Mouse (Mus musculus) cerebellum, adult 2 months (tissue): ENCODE data around the gene Krt33a. TPM values are rescaled to one million over a fixed set of nuclear protein-coding genes. Genes with fewer than 3 reads are reported as not detected.
A peak's percentile ranks its signal among the peaks of the same experiment; 100 is the strongest.

Source experiments
- DNase-seq, 2 experiments: peaks; one replicate each; pipeline ENCODE4 v3.0.0; 2021
- H3K27ac ChIP-seq: fragments of 200-500 bp; 2 replicates; pipeline ENCODE4 v1.5.1; 2012; ENCODE audit warnings: low read length, control low read depth, inconsistent platforms; ENCODE audit not compliant: insufficient read depth
- H3K27me3 ChIP-seq: fragments of 200-500 bp; 2 replicates; pipeline ENCODE4 v1.6.1; 2012; ENCODE audit warnings: inconsistent platforms, mild to moderate bottlenecking, low read length, moderate library complexity; ENCODE audit not compliant: control insufficient read depth, insufficient read depth
- H3K4me1 ChIP-seq: fragments of 200-500 bp; 2 replicates; pipeline ENCODE4 v1.6.1; 2011; ENCODE audit warnings: low read length; ENCODE audit not compliant: control insufficient read depth, insufficient read depth
- H3K4me3 ChIP-seq: fragments of 200-500 bp; replicated peaks from 2 replicates; pipeline ENCODE3; 2011; ENCODE audit warnings: mild to moderate bottlenecking, low read depth, low read length, control low read depth; ENCODE audit not compliant: insufficient read depth
- CTCF ChIP-seq: fragments of 200-500 bp; IDR thresholded peaks from 2 replicates; pipeline ENCODE4 v1.5.1; 2011; ENCODE audit warnings: low read depth, mild to moderate bottlenecking, control low read depth, low read length, moderate library complexity, borderline replicate concordance; ENCODE audit not compliant: insufficient read depth
- POLR2A ChIP-seq: fragments of 200-500 bp; IDR thresholded peaks from 2 replicates; pipeline ENCODE4 v1.6.1; 2011; ENCODE audit warnings: low read length, control low read depth, borderline replicate concordance; ENCODE audit not compliant: insufficient read depth
- WGBS: fragments of 180-500 bp; shearing (Covaris S2); methylation state at CpG from one replicate; pipeline ENCODE4 v1.1.7; 2018; 5-methylcytosine and 5-hydroxymethylcytosine counted together
- polyA plus RNA-seq: library from polyadenylated mRNA; depleted of rRNA; stranded (reverse); fragments of >200 nt; gene quantifications from 2 replicates; pipeline ENCODE4 v1.2.3, GENCODE M21; 2012

The Krt33a gene
- polyA plus RNA-seq, 1 experiment = not detected

DNA sequence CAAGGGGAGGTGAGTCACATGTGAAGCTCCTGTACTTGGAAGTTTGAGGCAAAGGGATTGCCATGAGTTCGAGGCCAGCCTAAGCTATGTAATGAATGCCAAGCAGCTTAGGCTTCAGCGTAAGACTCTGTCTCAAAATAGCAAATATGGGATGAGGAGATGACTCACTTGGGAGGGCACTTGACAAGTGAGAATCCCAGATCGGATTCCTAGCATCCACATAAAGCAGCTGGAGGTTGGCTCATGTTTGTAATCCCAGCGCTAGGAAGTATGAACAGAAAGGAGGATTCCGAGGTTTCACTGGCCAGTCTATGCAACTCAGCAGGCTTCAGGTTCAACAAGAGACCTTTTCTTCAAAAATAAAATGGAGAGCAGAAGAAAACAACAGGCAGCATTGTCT lies 5.4 kb upstream of the Krt33a start:
- Histone ChIP-seq H3K27me3 (no peaks in the 10 kb centered on the region), H3K27ac (no peak overlapping the region), H3K4me1 (no peaks in the 10 kb centered on the region), H3K4me3 (no peak overlapping the region)
- DNase-seq = no peak
- TF ChIP-seq POLR2A (no peak), CTCF (no peak)
- WGBS = 77% methylated on average over 5 of the region's 5 CpGs

DNA sequence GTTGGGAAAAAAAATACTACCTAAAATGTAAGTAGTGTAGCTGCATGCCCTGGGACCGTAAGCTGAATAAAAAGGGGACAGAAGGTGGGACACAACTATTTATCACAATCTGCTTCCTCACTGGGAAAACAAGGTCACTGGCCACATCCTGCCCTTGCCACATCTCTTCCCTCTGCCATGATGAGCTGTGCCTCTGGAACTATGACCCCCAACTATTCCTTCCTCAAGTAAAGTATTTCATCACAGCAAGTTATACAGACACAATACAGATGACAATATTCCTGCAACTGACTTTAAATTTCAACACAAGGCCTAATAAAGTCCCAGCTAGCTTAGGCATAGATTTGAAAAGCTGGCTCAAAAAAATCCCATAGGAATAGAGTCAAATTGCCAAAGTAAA lies 3.5 kb upstream of the Krt33a start:
- H3K4me3 ChIP-seq = no peak overlapping the region
- 96% methylated on average over 1 of the region's 1 CpGs for WGBS
- H3K27ac ChIP-seq = no peak overlapping the region
- TF ChIP-seq CTCF = no peak
- TF ChIP-seq POLR2A = no peak
- DNase-seq = no peak
- H3K27me3 ChIP-seq = no peaks in the 10 kb centered on the region
- H3K4me1 ChIP-seq = no peaks in the 10 kb centered on the region

DNA sequence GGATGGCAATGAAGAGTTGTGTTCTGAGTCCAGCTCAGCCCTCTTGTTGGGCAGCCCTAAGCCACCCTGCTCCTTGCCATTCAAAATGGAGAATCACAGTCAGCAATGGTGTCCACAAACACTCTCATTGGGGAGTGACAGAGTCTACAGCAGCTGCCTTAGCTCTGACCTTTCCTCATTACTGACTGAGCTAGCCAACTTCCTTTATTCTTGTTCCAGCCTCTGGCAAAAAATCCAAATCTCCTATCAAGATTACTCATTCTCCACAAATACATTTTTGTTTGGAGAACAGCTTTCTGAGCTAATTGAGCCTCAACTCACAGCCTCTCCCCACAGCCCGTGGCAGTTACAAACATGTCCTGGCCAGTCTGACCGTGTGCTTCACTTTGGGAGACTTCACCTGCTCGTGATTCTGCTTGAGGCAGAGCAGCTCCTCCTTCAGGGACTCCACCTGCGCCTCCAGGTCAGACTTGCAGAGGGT lies 2.3 kb downstream of the Krt33a start:
- TF ChIP-seq CTCF (no peak), POLR2A (no peak)
- H3K27ac ChIP-seq = no peak overlapping the region
- WGBS = 72% methylated on average over 4 of the region's 4 CpGs
- no peaks in the 10 kb centered on the region for H3K4me1 ChIP-seq
- no peak for DNase-seq
- H3K4me3 ChIP-seq = no peak overlapping the region
- no peaks in the 10 kb centered on the region; the same call in 1 of the 2 replicates for H3K27me3 ChIP-seq

DNA sequence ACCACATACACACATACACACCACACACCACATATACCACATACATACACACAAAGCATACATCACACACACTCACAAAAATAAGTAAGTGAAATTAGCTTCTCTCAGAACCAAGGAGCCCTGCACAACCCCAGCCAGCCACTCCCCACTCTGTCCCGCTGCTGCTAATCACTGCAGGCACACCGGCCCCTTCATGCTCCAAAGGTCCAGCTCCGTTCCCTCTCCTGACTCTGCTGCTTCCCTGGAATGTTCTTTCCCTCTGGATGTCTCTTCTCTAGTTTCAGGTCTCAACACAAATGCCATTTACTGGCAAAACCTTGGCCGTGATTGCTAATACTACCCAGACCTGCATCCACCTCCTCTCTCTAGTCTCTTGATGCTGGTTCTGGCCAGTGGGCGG lies 5.3 kb downstream of the Krt33a start:
- Histone ChIP-seq H3K4me1 (no peaks in the 10 kb centered on the region), H3K27me3 (no peaks in the 10 kb centered on the region; the same call in 1 of the 2 replicates), H3K4me3 (no peak overlapping the region), H3K27ac (no peak overlapping the region)
- no peak for TF ChIP-seq CTCF
- 79% methylated on average over 5 of the region's 5 CpGs for WGBS
- DNase-seq = no peak

DNA sequence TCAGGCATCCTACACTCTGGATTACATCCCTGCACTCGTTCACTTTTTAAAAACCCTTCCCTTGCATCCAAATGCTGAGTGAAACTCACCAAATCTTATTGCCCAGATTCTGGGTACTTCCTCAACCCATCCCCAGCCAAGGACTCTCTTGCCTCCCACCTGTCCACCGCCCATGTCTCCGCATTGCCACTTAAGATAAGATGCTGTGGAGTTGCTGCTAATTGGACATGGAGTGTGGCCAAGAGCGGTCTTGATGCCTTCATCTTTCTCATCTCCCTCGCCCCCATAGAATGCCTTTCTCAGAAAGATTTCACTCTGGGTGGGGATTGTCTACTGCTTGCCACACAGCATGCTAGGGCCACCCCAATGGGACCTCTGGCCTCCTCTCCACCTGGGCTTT lies 7.7 kb downstream of the Krt33a start:
- Histone ChIP-seq H3K27ac (no peak overlapping the region), H3K4me3 (no peak overlapping the region), H3K4me1 (no peaks in the 10 kb centered on the region), H3K27me3 (no peaks in the 10 kb centered on the region)
- no peak for DNase-seq
- TF ChIP-seq CTCF (no peak), POLR2A (no peak)
- 80% methylated on average over 5 of the region's 5 CpGs for WGBS

DNA sequence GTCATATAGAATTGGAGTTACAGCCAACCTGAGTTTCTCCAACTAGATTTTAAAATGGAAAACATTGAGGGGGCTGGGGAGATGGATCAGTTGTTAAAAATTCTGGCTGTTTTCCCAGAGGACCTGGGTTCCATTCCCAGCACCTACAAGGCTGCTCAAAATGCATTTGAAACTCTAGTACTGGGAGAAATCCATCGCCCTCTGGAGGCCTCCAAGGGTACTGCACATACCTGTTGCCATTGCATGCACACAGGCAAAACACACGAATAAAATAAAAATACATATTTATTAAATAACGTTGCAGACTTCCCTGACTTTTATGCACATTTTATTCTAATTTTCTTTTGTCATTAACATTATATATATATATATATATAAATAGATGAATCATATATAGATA lies 9.4 kb downstream of the Krt33a start:
- no peak for TF ChIP-seq POLR2A
- no peak; the same call in 1 of the 2 replicates for TF ChIP-seq CTCF
- H3K4me3 ChIP-seq = no peak overlapping the region
- H3K4me1 ChIP-seq = no peaks in the 10 kb centered on the region
- no peak for DNase-seq
- 51% methylated on average over 3 of the region's 3 CpGs for WGBS
- H3K27me3 ChIP-seq = no peaks in the 10 kb centered on the region
- no peak overlapping the region for H3K27ac ChIP-seq

DNA sequence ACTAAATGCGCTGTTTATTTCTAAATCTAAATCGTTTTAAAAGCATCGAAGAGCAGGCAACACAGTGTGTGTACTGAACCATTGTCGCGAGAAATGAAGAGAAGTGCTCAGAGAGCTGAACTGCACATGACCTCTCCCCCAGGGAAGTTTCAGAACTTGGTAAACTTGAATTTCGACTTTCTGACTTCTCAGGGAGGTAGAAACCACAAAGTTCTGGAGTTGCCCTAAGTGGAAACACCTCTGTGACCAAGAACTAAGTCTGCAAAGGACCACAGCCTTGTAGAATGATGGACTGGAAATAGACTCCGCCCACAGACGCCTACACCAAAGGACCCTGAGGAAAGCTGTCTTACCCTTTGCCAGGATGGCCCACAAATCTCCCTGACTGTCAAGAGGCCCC lies 10.1 kb downstream of the Krt33a start:
- Histone ChIP-seq H3K4me1 (no peaks in the 10 kb centered on the region), H3K27me3 (no peaks in the 10 kb centered on the region), H3K4me3 (no peak overlapping the region), H3K27ac (no peak overlapping the region)
- no peak for TF ChIP-seq CTCF
- no peak for TF ChIP-seq POLR2A
- DNase-seq = no peak
- WGBS = 87% methylated on average over 8 of the region's 8 CpGs

DNA sequence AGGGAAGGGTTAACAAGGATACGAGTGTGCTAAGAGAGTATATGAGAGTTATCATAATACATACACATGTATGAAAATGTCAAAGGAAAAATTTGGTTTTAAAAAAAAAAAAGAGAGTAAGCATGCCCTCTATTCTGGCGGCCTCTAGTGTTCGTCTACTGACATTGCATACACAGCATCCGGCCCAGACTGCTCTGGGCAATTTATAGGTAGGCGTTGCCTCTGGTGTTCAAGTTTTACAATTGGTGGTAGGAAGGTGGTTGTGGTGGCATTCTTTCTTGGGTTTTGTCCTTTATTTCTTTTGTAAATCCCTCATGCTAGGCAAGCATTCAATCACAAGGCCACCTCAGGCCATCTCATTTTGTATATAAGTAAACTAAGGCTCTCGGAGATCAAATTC lies 11.2 kb downstream of the Krt33a start:
- TF ChIP-seq POLR2A (no peak), CTCF (peak; percentile 74)
- peak; percentile 36 to 49 for DNase-seq
- H3K27me3 ChIP-seq = no peaks in the 10 kb centered on the region
- H3K4me1 ChIP-seq = no peaks in the 10 kb centered on the region
- 23% methylated on average over 6 of the region's 6 CpGs for whole genome bisulfite sequencing
- H3K27ac ChIP-seq = no peak overlapping the region
- no peak overlapping the region for H3K4me3 ChIP-seq

DNA sequence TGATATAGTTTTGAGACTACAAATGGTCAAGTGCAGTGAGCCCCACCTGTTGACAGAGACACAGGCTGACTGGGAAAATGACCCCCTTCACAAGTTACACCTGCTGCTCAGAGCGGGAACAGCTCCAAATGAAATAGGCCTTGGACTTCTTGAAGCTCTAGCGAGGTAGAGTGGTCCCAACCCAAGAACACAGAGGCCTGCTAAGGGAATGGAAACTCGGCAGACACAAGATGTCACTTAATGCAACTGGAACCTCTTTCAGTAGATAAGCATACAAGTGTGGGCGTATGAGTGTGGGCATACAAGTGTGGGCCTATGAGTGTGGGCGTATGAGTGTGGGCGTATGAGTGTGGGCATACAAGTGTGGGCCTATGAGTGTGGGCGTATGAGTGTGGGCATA lies 16.9 kb downstream of the Krt33a start:
- 95% methylated on average over 7 of the region's 7 CpGs for WGBS
- DNase-seq = no peak
- H3K27ac ChIP-seq = no peak overlapping the region
- no peaks in the 10 kb centered on the region for H3K27me3 ChIP-seq
- H3K4me3 ChIP-seq = no peak overlapping the region
- no peaks in the 10 kb centered on the region; the same call in 1 of the 2 replicates for H3K4me1 ChIP-seq
- TF ChIP-seq CTCF (no peak), POLR2A (no peak)
